Mouse (Mus musculus) heart, embryonic 16.5 days (tissue): Measurements from ENCODE around the gene Cbln1. TPM values are rescaled to one million over a fixed set of nuclear protein-coding genes. Genes with fewer than 3 reads are reported as not detected.
A peak's percentile ranks its signal among the peaks of the same experiment; 100 is the strongest.

Source experiments
- ATAC-seq: fragments of 200-750 bp; cut with Nextera tagmentation; replicated peaks from 2 replicates; pipeline ENCODE4 v1.8.0; 2017; ENCODE audit warnings: moderate number of reproducible peaks; ENCODE audit not compliant: insufficient read depth, low FRiP score; ENCODE audit errors: extremely low read depth
- H3K27ac ChIP-seq: fragments of 300-500 bp; sonication (generic); 2 replicates; pipeline ENCODE4 v1.5.1; 2014; ENCODE audit warnings: mild to moderate bottlenecking, low read length, control low read depth, moderate library complexity
- H3K27me3 ChIP-seq: fragments of 300-500 bp; sonication (generic); 2 replicates; pipeline ENCODE4 v1.6.1; 2014; ENCODE audit warnings: low read length, mixed read lengths; ENCODE audit not compliant: control insufficient read depth, insufficient read depth
- H3K36me3 ChIP-seq: fragments of 300-500 bp; sonication (generic); 2 replicates; pipeline ENCODE4 v1.6.1; 2014; ENCODE audit not compliant: control insufficient read depth, insufficient read depth
- H3K4me1 ChIP-seq: fragments of 300-500 bp; sonication (generic); 2 replicates; pipeline ENCODE4 v1.6.1; 2014; ENCODE audit warnings: low read length, mixed read lengths; ENCODE audit not compliant: control insufficient read depth, insufficient read depth
- H3K4me2 ChIP-seq: fragments of 300-500 bp; sonication (generic); 2 replicates; pipeline ENCODE4 v1.6.1; 2014; ENCODE audit warnings: low read depth, mild to moderate bottlenecking, control low read depth, low read length
- H3K4me3 ChIP-seq: fragments of 300-500 bp; sonication (generic); 2 replicates; pipeline ENCODE4 v1.5.1; 2014; ENCODE audit warnings: mild to moderate bottlenecking, control low read depth, low read length
- H3K9ac ChIP-seq: fragments of 300-500 bp; sonication (generic); 2 replicates; pipeline ENCODE4 v1.6.1; 2014; ENCODE audit warnings: low read length, control low read depth
- H3K9me3 ChIP-seq: fragments of 300-500 bp; sonication (generic); replicated peaks from 2 replicates; pipeline ENCODE4 v1.6.1; 2016; ENCODE audit warnings: low read length; ENCODE audit not compliant: control insufficient read depth
- WGBS: fragments of 180-500 bp; shearing (Covaris S2); extraction: QIAGEN DNeasy Blood & Tissue Kit; methylation state at CpG from one replicate; pipeline ENCODE4 v1.1.7; 2014; 5-methylcytosine and 5-hydroxymethylcytosine counted together
- polyA plus RNA-seq: library from polyadenylated mRNA; unstranded; fragments of >200 nt; fragmentation: Nextera tagmentation; extraction: Ambion mirVana; gene quantifications from 2 replicates; pipeline ENCODE4 v1.2.1, GENCODE M21; 2015

The Cbln1 gene
- 0.07 TPM in 1 of 2 replicates, not detected in the other for polyA plus RNA-seq

GRCm38 (mm10) chr8:87472271-87473236 is at the start of gene Cbln1:
TSS of gene Cbln1 (minus strand) at chr8:87472609.
- no peak within 1 kb of the TSS for H3K27ac ChIP-seq
- peaks cover 27% of the 10 kb centered on the region for H3K4me1 ChIP-seq
- H3K27me3 ChIP-seq: peaks cover 87% of the 10 kb centered on the region
- peak within 1 kb of the TSS; percentile 56 for H3K4me3 ChIP-seq
- peak within 1 kb of the TSS; percentile 90 for H3K4me2 ChIP-seq
- 0 out of 2 replicates have a peak within 1 kb of the TSS, but pooled peaks have one; percentile 5 for H3K9ac ChIP-seq
- under 1% methylated on average over 105 of the region's 122 CpGs for WGBS
- peak; percentile 98 for ATAC-seq
- no peaks in the 10 kb centered on the region for H3K9me3 ChIP-seq
- no peaks in the 10 kb centered on the region for H3K36me3 ChIP-seq

GRCm38 (mm10) chr8:87517132-87517531 is 44.7 kb upstream of the Cbln1 start:
- no peak overlapping the region for H3K27ac ChIP-seq
- H3K27me3 ChIP-seq: no peaks in the 10 kb centered on the region
- no peaks in the 10 kb centered on the region for H3K4me1 ChIP-seq
- H3K9me3 ChIP-seq: no peaks in the 10 kb centered on the region
- no peaks in the 10 kb centered on the region for H3K36me3 ChIP-seq
- no peak overlapping the region for H3K4me3 ChIP-seq
- H3K4me2 ChIP-seq: no peak overlapping the region
- H3K9ac ChIP-seq: no peak overlapping the region
- ATAC-seq: no peak
- WGBS: 89% methylated on average over 3 of the region's 3 CpGs

GRCm38 (mm10) chr8:87513796-87514195 is 41.4 kb upstream of the Cbln1 start:
- WGBS: 78% methylated on average over 5 of the region's 5 CpGs

GRCm38 (mm10) chr8:87513350-87513749 is 40.9 kb upstream of the Cbln1 start:
- WGBS: 78% methylated on average over 3 of the region's 3 CpGs
- no peaks in the 10 kb centered on the region for H3K4me1 ChIP-seq
- no peaks in the 10 kb centered on the region for H3K27me3 ChIP-seq
- no peak overlapping the region for H3K4me3 ChIP-seq
- H3K27ac ChIP-seq: no peak overlapping the region
- no peaks in the 10 kb centered on the region for H3K36me3 ChIP-seq
- H3K4me2 ChIP-seq: no peak overlapping the region
- no peak for ATAC-seq
- H3K9ac ChIP-seq: no peak overlapping the region
- H3K9me3 ChIP-seq: no peaks in the 10 kb centered on the region

More at GRCm38 (mm10) chr8:87513796-87514195, 41.4 kb upstream of the Cbln1 start:
- no peak overlapping the region for H3K9ac ChIP-seq
- no peaks in the 10 kb centered on the region for H3K27me3 ChIP-seq
- no peak overlapping the region for H3K27ac ChIP-seq
- no peak for ATAC-seq
- no peak overlapping the region for H3K4me2 ChIP-seq
- H3K4me1 ChIP-seq: no peaks in the 10 kb centered on the region
- H3K9me3 ChIP-seq: no peaks in the 10 kb centered on the region
- no peak overlapping the region for H3K4me3 ChIP-seq
- no peaks in the 10 kb centered on the region for H3K36me3 ChIP-seq

- no peak for ATAC-seq
- Histone ChIP-seq H3K4me2 (no peak overlapping the region), H3K9ac (no peak overlapping the region), H3K27ac (no peak overlapping the region), H3K4me3 (no peak overlapping the region), H3K9me3 (no peaks in the 10 kb centered on the region), H3K4me1 (no peaks in the 10 kb centered on the region), H3K36me3 (no peaks in the 10 kb centered on the region), H3K27me3 (no peaks in the 10 kb centered on the region)
- 74% methylated on average over 6 of the region's 6 CpGs for WGBS
These were observed 40.2 kb upstream of the Cbln1 start for GRCm38 (mm10) chr8:87512636-87513035.

GRCm38 (mm10) chr8:87507046-87507445 is 34.6 kb upstream of the Cbln1 start:
- no peak overlapping the region for H3K27ac ChIP-seq
- H3K4me1 ChIP-seq: no peaks in the 10 kb centered on the region
- no peak for ATAC-seq
- no peak overlapping the region for H3K4me2 ChIP-seq
- H3K36me3 ChIP-seq: no peaks in the 10 kb centered on the region
- H3K9ac ChIP-seq: no peak overlapping the region
- WGBS: 42% methylated on average over 9 of the region's 9 CpGs
- H3K9me3 ChIP-seq: no peaks in the 10 kb centered on the region
- no peaks in the 10 kb centered on the region for H3K27me3 ChIP-seq
- no peak overlapping the region for H3K4me3 ChIP-seq

GRCm38 (mm10) chr8:87504441-87504840 is 32.0 kb upstream of the Cbln1 start:
- H3K4me2 ChIP-seq: no peak overlapping the region
- 64% methylated on average over 5 of the region's 5 CpGs for WGBS
- H3K9me3 ChIP-seq: no peaks in the 10 kb centered on the region

GRCm38 (mm10) chr8:87502684-87503083 is 30.3 kb upstream of the Cbln1 start:
- ATAC-seq: no peak
- Histone ChIP-seq H3K4me1 (no peaks in the 10 kb centered on the region), H3K4me2 (no peak overlapping the region), H3K9me3 (no peaks in the 10 kb centered on the region), H3K4me3 (no peak overlapping the region), H3K27me3 (no peaks in the 10 kb centered on the region), H3K27ac (no peak overlapping the region), H3K36me3 (no peaks in the 10 kb centered on the region), H3K9ac (no peak overlapping the region)
- WGBS: 67% methylated on average over 6 of the region's 6 CpGs

More at GRCm38 (mm10) chr8:87504441-87504840, 32.0 kb upstream of the Cbln1 start:
- Histone ChIP-seq H3K4me3 (no peak overlapping the region), H3K27me3 (no peaks in the 10 kb centered on the region), H3K4me1 (no peaks in the 10 kb centered on the region), H3K36me3 (no peaks in the 10 kb centered on the region), H3K9ac (no peak overlapping the region), H3K27ac (no peak overlapping the region)
- no peak for ATAC-seq

GRCm38 (mm10) chr8:87497641-87498040 is 25.2 kb upstream of the Cbln1 start:
- H3K4me3 ChIP-seq: no peak overlapping the region
- no peak overlapping the region for H3K4me2 ChIP-seq
- 64% methylated on average over 6 of the region's 6 CpGs for WGBS
- no peak overlapping the region for H3K27ac ChIP-seq
- H3K9me3 ChIP-seq: no peaks in the 10 kb centered on the region
- H3K4me1 ChIP-seq: no peaks in the 10 kb centered on the region
- no peak overlapping the region for H3K9ac ChIP-seq
- ATAC-seq: no peak
- H3K36me3 ChIP-seq: no peaks in the 10 kb centered on the region
- H3K27me3 ChIP-seq: no peaks in the 10 kb centered on the region
